Mouse (Mus musculus): ENCODE results near the gene Zdhhc7. TPM values are rescaled to one million over a fixed set of nuclear protein-coding genes. Genes with fewer than 3 reads are reported as not detected.

The Zdhhc7 gene
- polyA plus RNA-seq, 1 experiment from 2014 or later: 24.4 TPM

GRCm38 (mm10) chr8:120113306-120113705 is 12.0 kb upstream of the Zdhhc7 start:
- WGBS: under 1% methylated on average over 10 of the region's 10 CpGs
- Histone ChIP-seq H3K4me3 (ENCODE audit: low read depth, low read length) (peak overlapping the region; percentile 75), H3K27me3 (ENCODE audit: control insufficient read depth, insufficient read depth, low read length) (no peaks in the 10 kb centered on the region), H3K4me1 (replicated peaks; ENCODE audit: control insufficient read depth, insufficient read depth) (peaks cover 3% of the 10 kb centered on the region), H3K9ac (ENCODE audit: low read length) (peak overlapping the region; percentile 71), H3K9me3 (ENCODE audit: control insufficient read depth, low read length) (no peaks in the 10 kb centered on the region), H3K4me2 (replicated peaks; ENCODE audit: low read depth) (peak overlapping the region; percentile 96), H3K27ac (replicated peaks) (peak overlapping the region; percentile 97), H3K36me3 (ENCODE audit: control insufficient read depth, insufficient read depth, low read length) (no peaks in the 10 kb centered on the region)
- DNase-seq (ENCODE audit: low spot score) (peak; percentile 70), ATAC-seq (ENCODE audit: low FRiP score, low TSS enrichment) (peak; percentile 55)
- no peak for TF ChIP-seq CTCF (IDR thresholded peaks at IDR 0.05; ENCODE audit: low read depth)

GRCm38 (mm10) chr8:120112535-120112934 is 11.3 kb upstream of the Zdhhc7 start:
- ATAC-seq (ENCODE audit: low FRiP score, low TSS enrichment) (no peak), DNase-seq (ENCODE audit: low spot score) (no peak)
- Histone ChIP-seq H3K27me3 (ENCODE audit: control insufficient read depth, insufficient read depth, low read length) (no peaks in the 10 kb centered on the region), H3K4me1 (replicated peaks; ENCODE audit: control insufficient read depth, insufficient read depth) (peaks cover 3% of the 10 kb centered on the region), H3K9ac (ENCODE audit: low read length) (no peak overlapping the region), H3K36me3 (ENCODE audit: control insufficient read depth, insufficient read depth, low read length) (no peaks in the 10 kb centered on the region), H3K4me3 (ENCODE audit: low read depth, low read length) (no peak overlapping the region), H3K9me3 (ENCODE audit: control insufficient read depth, low read length) (no peaks in the 10 kb centered on the region), H3K4me2 (replicated peaks; ENCODE audit: low read depth) (no peak overlapping the region), H3K27ac (replicated peaks) (peak overlapping the region; percentile 97)
- 71% methylated on average over 5 of the region's 5 CpGs for WGBS
- no peak for TF ChIP-seq EP300 (optimal IDR thresholded peaks at IDR 0.05)
- no peak for TF ChIP-seq CTCF (IDR thresholded peaks at IDR 0.05; ENCODE audit: low read depth)

- WGBS: 51% methylated on average over 4 of the region's 4 CpGs
- Histone ChIP-seq H3K4me1 (replicated peaks; ENCODE audit: control insufficient read depth, insufficient read depth) (peaks cover 3% of the 10 kb centered on the region), H3K27ac (replicated peaks) (no peak overlapping the region)
Measured at GRCm38 (mm10) chr8:120111382-120111781, 10.1 kb upstream of the Zdhhc7 start.

GRCm38 (mm10) chr8:120110966-120111365 is 9.7 kb upstream of the Zdhhc7 start:
- Histone ChIP-seq H3K9ac (ENCODE audit: low read length) (no peak overlapping the region), H3K4me1 (replicated peaks; ENCODE audit: control insufficient read depth, insufficient read depth) (peaks cover 3% of the 10 kb centered on the region), H3K9me3 (ENCODE audit: control insufficient read depth, low read length) (no peaks in the 10 kb centered on the region), H3K36me3 (ENCODE audit: control insufficient read depth, insufficient read depth, low read length) (no peaks in the 10 kb centered on the region), H3K27ac (replicated peaks) (0 out of 2 replicates have a peak overlapping the region, but pooled peaks have one; percentile 1), H3K27me3 (ENCODE audit: control insufficient read depth, insufficient read depth, low read length) (no peaks in the 10 kb centered on the region), H3K4me3 (ENCODE audit: low read depth, low read length) (no peak overlapping the region), H3K4me2 (replicated peaks; ENCODE audit: low read depth) (no peak overlapping the region)
- DNase-seq (ENCODE audit: low spot score) (no peak), ATAC-seq (ENCODE audit: low FRiP score, low TSS enrichment) (no peak)
- 86% methylated on average over 4 of the region's 4 CpGs for WGBS
- TF ChIP-seq EP300 (optimal IDR thresholded peaks at IDR 0.05) (no peak), CTCF (IDR thresholded peaks at IDR 0.05; ENCODE audit: low read depth) (no peak)

More at GRCm38 (mm10) chr8:120111382-120111781, 10.1 kb upstream of the Zdhhc7 start:
- Histone ChIP-seq H3K9me3 (ENCODE audit: control insufficient read depth, low read length) (no peaks in the 10 kb centered on the region), H3K9ac (ENCODE audit: low read length) (no peak overlapping the region), H3K27me3 (ENCODE audit: control insufficient read depth, insufficient read depth, low read length) (no peaks in the 10 kb centered on the region), H3K4me2 (replicated peaks; ENCODE audit: low read depth) (no peak overlapping the region), H3K4me3 (ENCODE audit: low read depth, low read length) (no peak overlapping the region), H3K36me3 (ENCODE audit: control insufficient read depth, insufficient read depth, low read length) (no peaks in the 10 kb centered on the region)
- ATAC-seq (ENCODE audit: low FRiP score, low TSS enrichment) (no peak), DNase-seq (ENCODE audit: low spot score) (no peak)
- TF ChIP-seq CTCF (IDR thresholded peaks at IDR 0.05; ENCODE audit: low read depth) (no peak), EP300 (optimal IDR thresholded peaks at IDR 0.05) (no peak)

GRCm38 (mm10) chr8:120109149-120109548 is 7.9 kb upstream of the Zdhhc7 start:
- ATAC-seq (ENCODE audit: low FRiP score, low TSS enrichment) (no peak), DNase-seq (ENCODE audit: low spot score) (no peak)
- Histone ChIP-seq H3K9ac (ENCODE audit: low read length) (no peak overlapping the region), H3K4me3 (ENCODE audit: low read depth, low read length) (no peak overlapping the region), H3K4me1 (replicated peaks; ENCODE audit: control insufficient read depth, insufficient read depth) (peaks cover 3% of the 10 kb centered on the region), H3K9me3 (ENCODE audit: control insufficient read depth, low read length) (no peaks in the 10 kb centered on the region), H3K27me3 (ENCODE audit: control insufficient read depth, insufficient read depth, low read length) (no peaks in the 10 kb centered on the region), H3K4me2 (replicated peaks; ENCODE audit: low read depth) (no peak overlapping the region), H3K36me3 (ENCODE audit: control insufficient read depth, insufficient read depth, low read length) (no peaks in the 10 kb centered on the region), H3K27ac (replicated peaks) (peak overlapping the region; percentile 69)
- TF ChIP-seq EP300 (optimal IDR thresholded peaks at IDR 0.05) (no peak), CTCF (IDR thresholded peaks at IDR 0.05; ENCODE audit: low read depth) (no peak)
- WGBS: 23% methylated on average over 3 of the region's 3 CpGs

- no peak for DNase-seq (ENCODE audit: low spot score)
Measured at GRCm38 (mm10) chr8:120104721-120105272, 3.5 kb upstream of the Zdhhc7 start.

More at GRCm38 (mm10) chr8:120104721-120105272, 3.5 kb upstream of the Zdhhc7 start:
- no peaks in the 10 kb centered on the region for H3K9me3 ChIP-seq (ENCODE audit: control insufficient read depth, low read length)
- H3K9ac ChIP-seq (ENCODE audit: low read length): no peak overlapping the region
- H3K4me1 ChIP-seq (replicated peaks; ENCODE audit: control insufficient read depth, insufficient read depth): peaks cover 9% of the 10 kb centered on the region; the same call in 1 of the 2 replicates
- 36% methylated on average over 9 of the region's 9 CpGs for WGBS
- peak overlapping the region; percentile 49; the same call in 1 of the 2 replicates for H3K27ac ChIP-seq (replicated peaks)
- no peaks in the 10 kb centered on the region for H3K36me3 ChIP-seq (ENCODE audit: control insufficient read depth, insufficient read depth, low read length)
- H3K4me2 ChIP-seq (replicated peaks; ENCODE audit: low read depth): no peak overlapping the region
- no peak overlapping the region for H3K4me3 ChIP-seq (ENCODE audit: low read depth, low read length)
- H3K27me3 ChIP-seq (ENCODE audit: control insufficient read depth, insufficient read depth, low read length): no peaks in the 10 kb centered on the region
- peak; percentile 16; the same call in 1 of the 2 replicates for ATAC-seq (ENCODE audit: low FRiP score, low TSS enrichment)
- TF ChIP-seq CTCF (IDR thresholded peaks at IDR 0.05; ENCODE audit: low read depth): no peak
- no peak for TF ChIP-seq EP300 (optimal IDR thresholded peaks at IDR 0.05)
